Mouse (Mus musculus) CH12.LX (cell line): ENCODE results near the gene Pdhb. TPM values are rescaled to one million over a fixed set of nuclear protein-coding genes. Genes with fewer than 3 reads are reported as not detected.

ENCODE experiments used
- DNase-seq: peaks from one replicate; pipeline ENCODE4 v3.0.0-alpha.2; 2013; ENCODE audit errors: extremely low read depth
- H3K27ac ChIP-seq: 2 replicates; pipeline ENCODE4 v1.5.1; 2012; ENCODE audit warnings: low read depth, mild to moderate bottlenecking, control low read depth, moderate library complexity; ENCODE audit not compliant: insufficient read depth
- H3K27me3 ChIP-seq: replicated peaks from 2 replicates; pipeline ENCODE3; 2012; ENCODE audit warnings: inconsistent platforms
- H3K36me3 ChIP-seq, 2 experiments: replicated peaks in 1 of 2; 2 replicates each; pipeline versions ENCODE3 to v1.6.1; 2012; ENCODE audit warnings: inconsistent platforms in 1 of 2, low read length in 1 of 2, mild to moderate bottlenecking in 1 of 2, mixed read lengths in 1 of 2, moderate library complexity in 1 of 2; ENCODE audit not compliant: control insufficient read depth in 1 of 2, insufficient read depth in 1 of 2
- H3K4me1 ChIP-seq, 2 experiments: 2 replicates each; pipeline ENCODE4 v1.6.1; 2012; ENCODE audit warnings: inconsistent platforms in 1 of 2, moderate library complexity in 1 of 2; ENCODE audit not compliant: insufficient read depth in 2 of 2, control insufficient read depth in 1 of 2
- H3K4me2 ChIP-seq: 2 replicates; pipeline ENCODE4 v1.6.1; 2012; ENCODE audit warnings: low read depth, mild to moderate bottlenecking, control low read depth; ENCODE audit not compliant: poor library complexity, insufficient read depth, severe bottlenecking
- H3K4me3 ChIP-seq, 3 experiments: fragments of 150-350 bp in 1 of 3; sonication (generic) in 1 of 3; replicated peaks in 1 of 3; 2 replicates each; pipeline versions ENCODE3 to v1.5.1; 2011 to 2012; ENCODE audit warnings: low read depth in 2 of 3, low read length in 2 of 3, mild to moderate bottlenecking in 2 of 3, moderate library complexity in 2 of 3, control low read depth in 1 of 3, improper control_type of control experiment in 1 of 3, inconsistent platforms in 1 of 3, mixed read lengths in 1 of 3; ENCODE audit not compliant: poor library complexity in 1 of 3
- H3K79me2 ChIP-seq: replicated peaks from 2 replicates; pipeline ENCODE4 v1.6.1; 2012; ENCODE audit warnings: mild to moderate bottlenecking, moderate library complexity; ENCODE audit not compliant: control insufficient read depth, poor library complexity, insufficient read depth, severe bottlenecking; ENCODE audit errors: extremely low read depth
- H3K9ac ChIP-seq: 2 replicates; pipeline ENCODE4 v1.6.1; 2012; ENCODE audit warnings: low read depth, mild to moderate bottlenecking, control low read depth, moderate library complexity; ENCODE audit not compliant: insufficient read depth
- H3K9me3 ChIP-seq: replicated peaks from 2 replicates; pipeline ENCODE3; 2012; ENCODE audit warnings: low read length, inconsistent platforms, mixed read lengths
- BHLHE40 ChIP-seq: IDR thresholded peaks from 2 replicates; pipeline ENCODE4 v1.6.1; 2011; ENCODE audit warnings: mild to moderate bottlenecking, low read depth, low read length, improper control_type of control experiment
- CHD1 ChIP-seq: IDR thresholded peaks from 2 replicates; pipeline ENCODE4 v1.6.1; 2012; ENCODE audit warnings: low read depth, low read length, improper control_type of control experiment, inconsistent platforms
- CHD2 ChIP-seq: IDR thresholded peaks from 2 replicates; pipeline ENCODE4 v1.6.1; 2011; ENCODE audit warnings: low read length, improper control_type of control experiment
- CTCF ChIP-seq, 2 experiments: IDR thresholded peaks in 1 of 2; conservative IDR thresholded peaks in 1 of 2; 2 replicates each; pipeline ENCODE4 v1.5.1; 2011 to 2012; ENCODE audit warnings: low read depth in 2 of 2, low read length in 2 of 2, improper control_type of control experiment in 1 of 2, inconsistent platforms in 1 of 2, mild to moderate bottlenecking in 1 of 2, moderate library complexity in 1 of 2
- ELF1 ChIP-seq: IDR thresholded peaks from 2 replicates; pipeline ENCODE4 v1.6.1; 2014; ENCODE audit warnings: low read depth, mild to moderate bottlenecking, inconsistent platforms, low read length, improper control_type of control experiment
- HCFC1 ChIP-seq: IDR thresholded peaks from 2 replicates; pipeline ENCODE4 v1.6.1; 2012; ENCODE audit warnings: low read depth, mild to moderate bottlenecking, inconsistent platforms, low read length, improper control_type of control experiment
- JUN ChIP-seq: IDR thresholded peaks from 2 replicates; pipeline ENCODE4 v1.6.1; 2011; ENCODE audit warnings: low read depth, mild to moderate bottlenecking, low read length, improper control_type of control experiment, moderate library complexity; ENCODE audit not compliant: insufficient read depth
- JUND ChIP-seq: conservative IDR thresholded peaks from 2 replicates; pipeline ENCODE4 v1.6.1; 2011; ENCODE audit warnings: low read depth, low read length, improper control_type of control experiment
- KAT2A ChIP-seq: IDR thresholded peaks from 2 replicates; pipeline ENCODE4 v1.6.1; 2012; ENCODE audit warnings: low read length, improper control_type of control experiment, inconsistent platforms; ENCODE audit not compliant: insufficient replicate concordance
- MAFK ChIP-seq: IDR thresholded peaks from 2 replicates; pipeline ENCODE4 v1.6.1; 2011; ENCODE audit warnings: low read length, improper control_type of control experiment; ENCODE audit not compliant: insufficient replicate concordance
- MEF2A ChIP-seq: IDR thresholded peaks from 2 replicates; pipeline ENCODE4 v1.6.1; 2014; ENCODE audit warnings: low read depth, mild to moderate bottlenecking, inconsistent platforms, low read length, improper control_type of control experiment, borderline replicate concordance
- MXI1 ChIP-seq: IDR thresholded peaks from 2 replicates; pipeline ENCODE4 v1.6.1; 2011; ENCODE audit warnings: mild to moderate bottlenecking, low read depth, low read length, improper control_type of control experiment
- NELFE ChIP-seq: IDR thresholded peaks from 2 replicates; pipeline ENCODE4 v1.6.1; 2011; ENCODE audit warnings: low read depth, low read length, improper control_type of control experiment
- NRF1 ChIP-seq: IDR thresholded peaks from 2 replicates; pipeline ENCODE4 v1.6.1; 2014; ENCODE audit warnings: low read depth, mild to moderate bottlenecking, inconsistent platforms, low read length, improper control_type of control experiment, moderate library complexity
- PAX5 ChIP-seq: IDR thresholded peaks from 2 replicates; pipeline ENCODE4 v1.6.1; 2012; ENCODE audit warnings: low read length, inconsistent platforms, mixed read lengths
- POLR2A ChIP-seq: IDR thresholded peaks from 2 replicates; pipeline ENCODE4 v1.6.1; 2011; ENCODE audit warnings: low read depth, mild to moderate bottlenecking, improper control_type of control experiment, low read length
- RAD21 ChIP-seq: IDR thresholded peaks from 2 replicates; pipeline ENCODE4 v1.6.1; 2011; ENCODE audit warnings: low read depth, mild to moderate bottlenecking, low read length, improper control_type of control experiment, moderate library complexity
- SIN3A ChIP-seq: IDR thresholded peaks from 2 replicates; pipeline ENCODE4 v1.6.1; 2012; ENCODE audit warnings: low read length, improper control_type of control experiment, inconsistent platforms
- SMC3 ChIP-seq: IDR thresholded peaks from 2 replicates; pipeline ENCODE4 v1.6.1; 2011; ENCODE audit warnings: low read depth, low read length, improper control_type of control experiment
- TBP ChIP-seq: conservative IDR thresholded peaks from 2 replicates; pipeline ENCODE4 v1.6.1; 2011; ENCODE audit warnings: low read depth, low read length, improper control_type of control experiment
- TCF12 ChIP-seq: IDR thresholded peaks from 2 replicates; pipeline ENCODE4 v1.6.1; 2014; ENCODE audit warnings: low read depth, mild to moderate bottlenecking, inconsistent platforms, low read length, improper control_type of control experiment
- UBTF ChIP-seq: IDR thresholded peaks from 2 replicates; pipeline ENCODE4 v1.6.1; 2012; ENCODE audit warnings: low read depth, mild to moderate bottlenecking, inconsistent platforms, low read length, improper control_type of control experiment, moderate library complexity
- USF2 ChIP-seq: conservative IDR thresholded peaks from 2 replicates; pipeline ENCODE4 v1.6.1; 2011; ENCODE audit warnings: low read depth, low read length, improper control_type of control experiment
- ZKSCAN1 ChIP-seq: IDR thresholded peaks from 2 replicates; pipeline ENCODE4 v1.6.1; 2012; ENCODE audit warnings: low read depth, inconsistent platforms, low read length, improper control_type of control experiment, borderline replicate concordance
- ZMIZ1 ChIP-seq: IDR thresholded peaks from 2 replicates; pipeline ENCODE4 v1.6.1; 2012; ENCODE audit warnings: low read depth, mild to moderate bottlenecking, inconsistent platforms, low read length, improper control_type of control experiment
- ZNF384 ChIP-seq: IDR thresholded peaks from 2 replicates; pipeline ENCODE4 v1.6.1; 2012; ENCODE audit warnings: low read depth, low read length, improper control_type of control experiment, inconsistent platforms
- dilution Hi-C: fragments of 300-500 bp; cut with MboI; formaldehyde crosslinking; loops from 2 replicates; pipeline ENCODE4 v1.14.3; 2020; ENCODE audit warnings: low sequenced_read_pairs; ENCODE audit not compliant: extremely low pct_unique_long_range_greater_than_20kb, extremely low pct_ligation_motif_present
- in situ Hi-C: fragments of 300-500 bp; cut with MboI; formaldehyde crosslinking; loops from 3 replicates; pipeline ENCODE4 v1.14.3; 2019; ENCODE audit warnings: low sequenced_read_pairs, low pct_ligation_motif_present, low pct_unique_long_range_greater_than_20kb, mixed read lengths
- polyA plus RNA-seq: library from polyadenylated mRNA; unstranded; fragments of >175 nt; gene quantifications from 2 replicates; pipeline ENCODE4 v1.2.1, GENCODE M21; 2012; ENCODE audit warnings: low read depth; ENCODE audit not compliant: insufficient read length
- total RNA-seq, 2 experiments: library from RNA; depleted of rRNA; stranded (reverse); fragments of 300-350 nt in 1 of 2; fragments of >200 nt in 1 of 2; gene quantifications; 2 replicates each; pipeline ENCODE4 v1.2.3; 2012 to 2014

The Pdhb gene
- total and polyA plus RNA-seq, 3 experiments: 100 to 205 (median 122) TPM

- in situ Hi-C loops: loop anchor here (10.0 kb wide), 1 partner anchor 200 kb away; no protein-coding TSS in a partner anchor
- Histone ChIP-seq H3K9ac (no peak overlapping the region), H3K4me1 (no peaks in the 10 kb centered on the region), H3K27me3 (no peaks in the 10 kb centered on the region), H3K4me2 (no peak overlapping the region), H3K27ac (no peak overlapping the region), H3K36me3 (peaks cover 73 to 95% of the 10 kb centered on the region in 2 experiments), H3K9me3 (no peaks in the 10 kb centered on the region), H3K4me3 (no peak overlapping the region), H3K79me2 (no peaks in the 10 kb centered on the region)
- DNase-seq: no peak
- dilution Hi-C loops: no loop called here
- no peak for TF ChIP-seq PAX5
- TF ChIP-seq ELF1: no peak
- no peak for TF ChIP-seq CHD1
- TF ChIP-seq MEF2A: no peak
- no peak for TF ChIP-seq ZKSCAN1
- no peak for TF ChIP-seq MXI1
- no peak for TF ChIP-seq TBP
- no peak for TF ChIP-seq ZMIZ1
- TF ChIP-seq KAT2A: no peak
These were observed 8.4 kb downstream of the Pdhb start for GRCm38 (mm10) chr14:8164463-8164862.

- Histone ChIP-seq H3K36me3 (peaks cover 50 to 95% of the 10 kb centered on the region in 2 experiments), H3K4me2 (no peak overlapping the region), H3K27me3 (no peaks in the 10 kb centered on the region), H3K9me3 (no peaks in the 10 kb centered on the region), H3K4me1 (peaks cover 0 to 1% of the 10 kb centered on the region in 2 experiments; a peak in 1 of 4 replicates), H3K9ac (no peak overlapping the region), H3K79me2 (no peaks in the 10 kb centered on the region), H3K27ac (no peak overlapping the region), H3K4me3 (no peak overlapping the region)
- dilution Hi-C loops: no loop called here
- no peak for TF ChIP-seq TCF12
- TF ChIP-seq ZKSCAN1: no peak
- TF ChIP-seq ZNF384: no peak
- TF ChIP-seq POLR2A: no peak
- TF ChIP-seq SMC3: peak; percentile 59
- no peak for TF ChIP-seq HCFC1
- TF ChIP-seq NELFE: peak; percentile 13; the same call in 1 of the 2 replicates
- no peak for TF ChIP-seq MAFK
- no peak for TF ChIP-seq ELF1
- no peak for TF ChIP-seq CHD2
- no peak for TF ChIP-seq BHLHE40
- TF ChIP-seq RAD21: peak; percentile 59
- TF ChIP-seq ZMIZ1: no peak
- no peak for TF ChIP-seq KAT2A
- TF ChIP-seq JUN: no peak
- no peak for TF ChIP-seq SIN3A
- no peak for TF ChIP-seq UBTF
- peak; percentile 20 to 93; a peak in 3 of 4 replicates for TF ChIP-seq CTCF (conservative IDR thresholded peaks at IDR 0.05 in 1 of 2, IDR thresholded peaks at IDR 0.05 in 1 of 2; ENCODE audit: low read depth in 2 of 2, low read length in 2 of 2)
- TF ChIP-seq JUND: no peak
- no peak for TF ChIP-seq USF2
- TF ChIP-seq NRF1: no peak
- peak; percentile 38 for DNase-seq
- in situ Hi-C loops: loop anchor here (10.0 kb wide), 1 partner anchor 197 kb away; no protein-coding TSS in a partner anchor
These were observed 11.0 kb downstream of the Pdhb start for GRCm38 (mm10) chr14:8161777-8162176.
